Mouse (Mus musculus) brain, embryonic 18.5 days (tissue): ENCODE data around the gene Tmem120b.

Source experiments
- DNase-seq: peaks from one replicate; pipeline ENCODE4 v3.0.0-alpha.2; 2012; ENCODE audit warnings: low read depth, low spot score

The Tmem120b gene

GRCm38 (mm10) chr5:123159446-123159845 lies 91.2 kb downstream of the Tmem120b start:
- no peak for DNase-seq

- DNase-seq, result no peak
Observed at GRCm38 (mm10) chr5:123159866-123160265, 91.7 kb downstream of the Tmem120b start.

DNA sequence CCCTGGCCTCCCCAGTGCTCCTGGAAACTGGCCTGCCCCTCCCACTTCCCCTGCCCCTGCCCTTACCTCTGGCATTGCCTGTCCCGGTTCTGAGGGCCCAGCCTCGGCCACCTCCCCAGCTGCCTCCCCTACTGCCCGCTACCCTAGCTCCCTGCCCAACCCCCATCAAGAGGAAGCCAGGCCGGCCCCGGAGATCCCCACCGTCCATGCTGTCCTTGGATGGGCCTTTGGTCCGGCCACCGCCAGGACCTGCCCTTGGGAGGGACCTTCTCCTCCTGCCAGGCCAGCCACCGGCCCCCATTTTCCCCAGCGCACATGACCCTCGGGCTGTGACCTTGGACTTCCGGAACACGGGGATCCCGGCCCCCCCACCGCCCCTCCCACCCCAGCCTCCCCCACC lies 92.1 kb downstream of the Tmem120b start:
- DNase-seq, result no peak

DNA sequence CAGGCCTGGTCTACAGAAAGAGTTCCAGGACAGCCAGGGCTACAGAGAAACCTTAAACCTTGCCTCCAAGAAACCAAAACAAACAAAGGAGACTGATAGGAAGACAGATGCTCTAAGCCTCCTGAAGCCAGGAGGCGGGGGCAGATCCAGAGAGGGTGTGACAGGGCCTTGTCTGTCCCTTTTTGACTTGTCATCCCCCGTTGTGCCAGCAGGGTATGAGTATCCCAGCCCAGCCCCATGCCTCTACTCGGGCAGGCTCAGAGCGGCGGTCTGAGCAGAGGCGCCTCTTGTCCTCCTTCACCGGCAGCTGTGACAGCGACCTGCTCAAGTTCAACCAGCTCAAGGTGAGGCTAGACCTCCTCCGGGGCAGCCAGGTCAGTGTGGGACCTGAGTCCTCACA lies 94.7 kb downstream of the Tmem120b start:
- DNase-seq, result no peak

DNA sequence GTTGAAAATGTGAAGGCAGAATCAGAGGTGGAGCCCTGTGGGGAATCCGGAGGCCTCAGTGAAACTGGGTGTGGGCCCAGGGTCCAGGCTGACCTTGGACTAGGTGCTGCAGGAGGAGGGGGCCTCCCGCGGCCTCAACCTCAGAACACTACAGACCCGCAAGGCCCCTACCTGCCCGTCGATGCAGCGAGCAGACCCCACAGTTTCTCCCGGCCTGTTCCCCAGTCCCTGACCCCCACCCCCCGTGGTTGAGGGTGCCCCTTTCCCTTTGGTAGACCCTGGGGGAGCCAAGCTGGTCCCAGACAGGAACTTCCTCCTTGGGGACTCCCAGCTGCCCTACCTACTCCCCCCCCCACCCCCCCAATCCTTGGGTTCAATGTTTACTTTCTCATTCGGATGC lies 98.2 kb downstream of the Tmem120b start:
- DNase-seq, result no peak
